Mouse (Mus musculus): ENCODE data around the gene Nr4a2. TPM values are rescaled to one million over a fixed set of nuclear protein-coding genes. Genes with fewer than 3 reads are reported as not detected.

Nr4a2 gene
- 10 to 100 TPM; 71.6 to 74.3 TPM for total RNA-seq (2021)
- long read RNA-seq, transcript Nr4a2-203 (8 exons, 3,422 nt): minor isoform, 12 of 94 reads
- long read RNA-seq, transcript Nr4a2-201 (8 exons, 3,568 nt): major isoform, 51 of 94 reads
- long read RNA-seq, partial matches to known transcripts: 6 of 94 reads
- long read RNA-seq, other reads (novel, unspliced or antisense): 25 of 94 reads

- DNase-seq (ENCODE audit: low spot score in 2 of 2): peak; percentile 46 to 62
Measured at GRCm38 (mm10) chr2:57123991-57124840, at the start of gene Nr4a2. Nr4a2 (minus strand) TSS chr2:57124003.

- no peak for DNase-seq (ENCODE audit: low spot score in 2 of 2)
Measured at GRCm38 (mm10) chr2:57165416-57165815, 41.6 kb upstream of the Nr4a2 start.

GRCm38 (mm10) chr2:57156814-57157213, 33.0 kb upstream of the Nr4a2 start:
- DNase-seq (ENCODE audit: low spot score in 2 of 2): no peak

GRCm38 (mm10) chr2:57149796-57150195, 26.0 kb upstream of the Nr4a2 start:
- no peak for DNase-seq (ENCODE audit: low spot score in 2 of 2)

GRCm38 (mm10) chr2:57148231-57148630, 24.4 kb upstream of the Nr4a2 start:
- no peak for DNase-seq (ENCODE audit: low spot score in 2 of 2)

- DNase-seq (ENCODE audit: low spot score in 2 of 2): no peak
Measured at GRCm38 (mm10) chr2:57145646-57146421, 22.0 kb upstream of the Nr4a2 start.

- peak; percentile 71 to 87 for DNase-seq (ENCODE audit: low spot score in 2 of 2)
Measured at GRCm38 (mm10) chr2:57138594-57138993, 14.8 kb upstream of the Nr4a2 start.

GRCm38 (mm10) chr2:57127461-57127860, 3.7 kb upstream of the Nr4a2 start:
- DNase-seq (ENCODE audit: low spot score in 2 of 2): no peak

GRCm38 (mm10) chr2:57125891-57126290, 2.1 kb upstream of the Nr4a2 start:
- no peak for DNase-seq (ENCODE audit: low spot score in 2 of 2)

- DNase-seq (ENCODE audit: low spot score in 2 of 2): no peak
Measured at GRCm38 (mm10) chr2:57122986-57123980, 520 bp downstream of the Nr4a2 start.

- no peak for DNase-seq (ENCODE audit: low spot score in 2 of 2)
Measured at GRCm38 (mm10) chr2:57121110-57121509, 2.7 kb downstream of the Nr4a2 start.

- peak; percentile 56 to 89 for DNase-seq (ENCODE audit: low spot score in 2 of 2)
Measured at GRCm38 (mm10) chr2:57117201-57117951, 6.4 kb downstream of the Nr4a2 start.

GRCm38 (mm10) chr2:57116366-57117200, 7.2 kb downstream of the Nr4a2 start:
- peak; percentile 55 to 80 for DNase-seq (ENCODE audit: low spot score in 2 of 2)

- peak; percentile 40 to 61 for DNase-seq (ENCODE audit: low spot score in 2 of 2)
Measured at GRCm38 (mm10) chr2:57115864-57116365, 7.9 kb downstream of the Nr4a2 start.

- DNase-seq (ENCODE audit: low spot score in 2 of 2): no peak
Measured at GRCm38 (mm10) chr2:57115181-57115863, 8.5 kb downstream of the Nr4a2 start.

GRCm38 (mm10) chr2:57114211-57115151, 9.3 kb downstream of the Nr4a2 start:
- peak; percentile 82 to 90 for DNase-seq (ENCODE audit: low spot score in 2 of 2)

- DNase-seq (ENCODE audit: low spot score in 2 of 2): no peak
Measured at GRCm38 (mm10) chr2:57113431-57113830, 10.4 kb downstream of the Nr4a2 start.
